Mouse (Mus musculus): ENCODE results near the gene Pdzd2.
A peak's percentile ranks its signal among the peaks of the same experiment; 100 is the strongest.

Pdzd2 gene

DNA sequence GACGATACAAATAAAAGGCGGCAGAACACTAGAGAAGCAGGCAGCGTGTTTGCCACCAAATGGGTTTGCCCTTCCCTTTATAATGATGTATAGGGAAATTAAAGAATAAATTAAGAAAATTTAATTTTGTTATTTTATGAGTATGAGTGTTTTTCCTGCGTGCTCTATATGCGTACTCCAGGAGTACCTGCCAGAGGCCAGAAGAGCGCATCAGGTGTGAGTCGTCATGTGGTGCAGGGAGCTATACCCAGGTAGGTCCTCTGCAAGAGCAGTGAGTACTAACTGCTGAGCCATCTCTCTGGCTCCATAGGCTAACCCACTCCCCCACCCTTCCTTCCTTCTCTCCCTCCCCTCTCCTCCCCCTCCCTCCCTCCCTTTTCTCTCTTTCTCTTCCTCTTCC lies 388.3 kb downstream of the Pdzd2 start:
- DNase-seq (ENCODE audit: low read depth): no peak

DNA sequence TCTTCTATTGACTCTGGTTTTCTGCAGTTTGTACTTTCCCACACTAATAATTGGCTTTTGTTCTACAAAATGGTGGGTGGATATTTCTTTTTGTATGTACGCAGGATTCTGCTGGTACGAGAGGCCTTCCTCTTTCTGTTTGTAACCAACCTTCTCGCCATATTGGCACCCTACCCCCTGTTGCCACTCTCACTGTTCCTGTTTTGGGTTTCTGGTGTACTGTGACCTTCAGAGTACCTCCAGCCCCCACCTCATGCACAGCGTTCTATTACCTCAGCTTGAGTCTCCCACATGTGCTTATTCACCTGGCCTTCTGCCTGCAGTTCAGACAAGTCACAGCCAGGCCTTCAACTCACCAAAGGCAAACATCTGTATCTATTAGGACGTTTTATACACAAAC lies 389.9 kb downstream of the Pdzd2 start:
- no peak for DNase-seq (ENCODE audit: low read depth)

DNA sequence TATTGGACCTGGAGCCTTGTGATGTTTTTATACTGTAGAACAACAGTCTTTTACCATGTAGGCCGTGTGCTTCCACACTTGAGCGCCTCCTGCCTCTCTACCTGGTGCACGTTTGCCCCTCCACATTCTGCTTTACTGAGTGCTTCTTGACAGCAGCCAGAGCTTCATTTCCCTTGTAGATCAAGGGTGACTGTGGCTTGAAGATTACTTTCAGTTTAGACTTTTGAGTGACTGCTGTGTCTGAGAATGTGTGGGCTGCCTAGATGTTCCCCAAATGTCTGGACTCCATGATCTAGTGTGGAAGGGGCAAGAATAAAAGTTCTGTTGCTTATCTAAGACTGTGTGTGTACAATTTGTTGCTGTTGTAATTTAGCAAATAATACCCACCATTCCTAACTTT lies 390.8 kb downstream of the Pdzd2 start:
- peak; percentile 32 for DNase-seq (ENCODE audit: low read depth)

DNA sequence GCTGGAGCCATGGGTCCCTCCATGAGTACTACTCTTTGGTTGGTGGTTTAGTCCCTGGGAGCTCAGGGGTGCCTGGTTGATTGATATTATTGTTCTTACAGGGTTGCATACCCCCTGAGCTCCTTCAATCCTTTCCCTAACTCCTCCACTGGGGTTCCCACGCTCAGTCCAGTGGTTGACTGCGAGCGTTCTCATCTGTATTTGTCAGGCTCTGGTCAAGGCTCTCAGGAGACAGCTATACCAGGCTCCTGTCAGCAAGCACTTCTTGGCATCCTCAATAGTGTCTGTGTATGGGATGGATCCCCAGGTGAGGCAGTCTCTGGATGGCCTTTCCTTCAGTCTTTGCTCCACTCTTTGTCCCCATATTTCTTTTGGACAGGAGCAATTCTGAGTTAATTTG lies 392.8 kb downstream of the Pdzd2 start:
- DNase-seq (ENCODE audit: low read depth): no peak

- DNase-seq (ENCODE audit: low read depth): no peak
Measured at GRCm38 (mm10) chr15:12341401-12341758, 398.3 kb downstream of the Pdzd2 start.

DNA sequence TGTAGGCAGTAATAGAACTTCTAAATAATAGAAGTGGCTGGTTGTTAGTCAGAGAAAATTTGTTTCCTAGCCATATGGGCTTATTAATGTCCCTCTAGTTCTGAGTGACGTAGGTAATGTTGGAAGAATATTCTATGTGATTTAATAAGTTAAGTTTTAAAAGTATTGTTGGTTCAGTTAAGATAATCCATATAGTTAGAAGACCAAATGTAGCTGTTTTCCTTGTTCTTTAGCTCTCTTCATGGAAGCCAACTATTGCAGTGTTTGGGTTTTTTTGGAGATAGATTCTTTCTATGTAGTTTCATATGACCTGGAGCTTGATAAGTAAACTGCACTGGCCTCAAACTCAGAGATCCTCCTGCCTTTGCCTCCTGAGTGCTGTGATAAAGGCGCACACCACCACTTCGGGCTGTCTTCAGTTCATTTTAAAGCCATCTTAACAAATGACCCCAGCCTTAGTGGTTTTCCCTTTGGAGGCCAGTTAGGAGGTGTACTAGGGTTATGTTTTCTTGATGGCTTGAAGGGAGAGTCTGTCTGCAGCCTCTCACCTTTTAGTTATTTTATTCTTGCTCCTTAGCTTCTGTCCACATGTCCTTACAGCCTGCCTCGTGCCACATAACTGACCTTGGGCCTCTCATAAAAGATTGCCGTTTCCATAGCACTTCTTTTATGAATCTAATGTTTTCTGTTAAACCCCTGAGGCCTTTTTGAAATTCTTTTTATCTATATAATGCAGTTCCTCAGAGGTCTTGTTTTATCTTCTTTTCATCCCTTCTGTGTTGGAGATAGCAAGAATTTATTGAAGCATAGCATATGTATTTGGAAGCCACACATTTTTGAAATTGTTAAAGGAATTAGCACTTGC lies 399.0 kb downstream of the Pdzd2 start:
- no peak for DNase-seq (ENCODE audit: low read depth)

GRCm38 (mm10) chr15:12337779-12338137 lies 402.0 kb downstream of the Pdzd2 start:
- no peak for DNase-seq (ENCODE audit: low read depth)

GRCm38 (mm10) chr15:12337030-12337778 lies 402.5 kb downstream of the Pdzd2 start:
- no peak for DNase-seq (ENCODE audit: low read depth)

- no peak for DNase-seq (ENCODE audit: low read depth)
Measured at GRCm38 (mm10) chr15:12334381-12334780, 405.3 kb downstream of the Pdzd2 start.

DNA sequence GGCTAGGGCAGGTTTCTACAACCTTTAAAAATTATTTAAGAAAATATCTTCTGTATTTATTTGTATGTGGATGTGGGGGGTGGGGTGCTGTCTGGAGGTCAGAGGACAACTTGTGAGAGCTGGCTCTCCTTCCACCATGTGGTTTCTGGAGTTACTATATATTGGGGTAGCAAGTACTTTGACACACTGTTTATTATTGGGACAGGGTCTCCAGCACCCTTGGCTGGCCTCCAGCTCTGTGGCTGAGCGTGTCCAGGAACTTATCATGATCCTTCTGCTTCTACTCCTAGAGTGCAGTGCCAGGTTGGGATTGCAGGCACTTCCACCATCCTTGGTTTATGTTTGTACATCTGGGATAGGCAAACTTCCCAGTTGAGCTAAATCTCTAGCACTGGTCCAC lies 408.4 kb downstream of the Pdzd2 start:
- DNase-seq (ENCODE audit: low read depth): no peak

DNA sequence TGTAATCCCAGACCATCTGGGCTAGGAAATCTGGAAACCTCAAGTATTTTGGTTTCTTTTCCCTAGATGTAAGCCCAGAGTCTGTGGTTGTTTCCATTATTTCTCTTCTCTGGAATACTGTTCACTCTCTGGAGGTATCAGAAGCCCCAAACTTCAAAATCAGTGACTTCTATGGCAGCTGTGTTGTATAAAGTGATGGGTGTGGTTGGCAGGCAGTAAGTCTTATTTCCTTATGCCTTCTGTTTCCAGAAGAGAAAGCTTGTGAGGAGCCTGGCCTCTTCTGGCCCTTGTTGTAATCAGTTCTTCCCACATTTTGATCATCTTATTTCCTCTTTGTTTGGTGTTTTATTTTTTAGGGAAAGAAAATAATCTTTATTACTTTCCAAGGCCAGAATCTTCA lies 408.8 kb downstream of the Pdzd2 start:
- DNase-seq (ENCODE audit: low read depth): no peak

DNA sequence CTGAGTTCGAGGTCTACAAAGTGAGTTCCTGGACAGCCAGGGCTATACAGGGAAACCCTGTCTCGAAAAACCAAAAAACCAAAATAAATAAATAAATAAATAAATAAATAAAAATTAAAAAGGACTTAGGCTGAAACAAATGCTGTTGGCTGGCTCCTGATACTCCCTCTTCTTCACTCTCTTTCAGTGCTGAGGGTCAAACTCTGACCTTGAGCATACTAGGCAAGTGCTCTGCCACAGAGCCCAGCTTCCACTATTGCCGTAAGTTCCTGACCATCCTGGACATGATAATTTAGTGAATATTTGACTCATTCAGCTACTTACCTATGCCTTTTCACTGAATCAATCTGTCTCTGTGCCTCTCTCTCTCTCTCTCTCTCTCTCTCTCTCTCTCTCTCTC lies 409.3 kb downstream of the Pdzd2 start:
- DNase-seq (ENCODE audit: low read depth): no peak

GRCm38 (mm10) chr15:12324326-12324725 lies 415.4 kb downstream of the Pdzd2 start:
- DNase-seq (ENCODE audit: low read depth): no peak

GRCm38 (mm10) chr15:12322676-12323402 lies 416.9 kb downstream of the Pdzd2 start:
- peak; percentile 65 for DNase-seq (ENCODE audit: low read depth)

- DNase-seq (ENCODE audit: low read depth): peak; percentile 66
Measured at GRCm38 (mm10) chr15:12321788-12322621, 417.7 kb downstream of the Pdzd2 start, which contains the start of gene 1810049J17Rik. 1810049J17Rik (minus strand) TSS chr15:12321899.

GRCm38 (mm10) chr15:12321091-12321787 lies 418.5 kb downstream of the Pdzd2 start, which contains the start of gene Golph3:
Golph3 (plus strand) TSS chr15:12321450.
- peak; percentile 93 for DNase-seq (ENCODE audit: low read depth)

- DNase-seq (ENCODE audit: low read depth): no peak
Measured at GRCm38 (mm10) chr15:12320441-12321090, 419.2 kb downstream of the Pdzd2 start.

GRCm38 (mm10) chr15:12319889-12320288 lies 419.8 kb downstream of the Pdzd2 start:
- peak; percentile 16 for DNase-seq (ENCODE audit: low read depth)

- no peak for DNase-seq (ENCODE audit: low read depth)
Measured at GRCm38 (mm10) chr15:12318451-12318850, 421.3 kb downstream of the Pdzd2 start.

- DNase-seq (ENCODE audit: low read depth): no peak
Measured at GRCm38 (mm10) chr15:12317290-12317689, 422.4 kb downstream of the Pdzd2 start.

DNA sequence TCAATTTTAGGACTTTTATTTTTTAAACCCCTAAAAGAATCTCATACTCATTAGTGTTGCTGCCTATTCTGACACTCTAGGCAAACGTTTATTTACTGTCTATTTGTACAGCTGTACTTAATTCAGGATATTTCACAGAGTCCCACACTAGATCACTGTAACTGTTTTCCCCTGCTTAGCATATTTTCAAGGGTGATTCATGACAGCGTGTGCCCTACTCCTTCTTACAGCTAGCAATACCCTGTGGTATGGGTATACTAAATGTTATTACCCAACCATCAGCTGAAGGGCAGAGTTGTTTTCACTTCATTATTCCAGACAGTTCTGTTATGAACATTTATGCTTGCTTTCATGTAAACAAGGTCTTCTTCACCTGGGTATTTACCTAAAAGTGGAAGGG lies 423.7 kb downstream of the Pdzd2 start:
- DNase-seq (ENCODE audit: low read depth): no peak
